Mouse (Mus musculus) bone marrow, adult 2 months (tissue): Measurements from ENCODE around the gene Ppp3ca.

ENCODE experiments used
- CTCF ChIP-seq: fragments of 200-500 bp; IDR thresholded peaks from 2 replicates; pipeline ENCODE4 v1.5.1; 2011; ENCODE audit warnings: low read length, control low read depth; ENCODE audit not compliant: control insufficient read depth, insufficient read depth
- POLR2A ChIP-seq: fragments of 200-500 bp; IDR thresholded peaks from 2 replicates; pipeline ENCODE4 v1.6.1; 2011; ENCODE audit warnings: low read depth, mild to moderate bottlenecking, control low read depth, low read length, borderline replicate concordance; ENCODE audit not compliant: control insufficient read depth

DNA sequence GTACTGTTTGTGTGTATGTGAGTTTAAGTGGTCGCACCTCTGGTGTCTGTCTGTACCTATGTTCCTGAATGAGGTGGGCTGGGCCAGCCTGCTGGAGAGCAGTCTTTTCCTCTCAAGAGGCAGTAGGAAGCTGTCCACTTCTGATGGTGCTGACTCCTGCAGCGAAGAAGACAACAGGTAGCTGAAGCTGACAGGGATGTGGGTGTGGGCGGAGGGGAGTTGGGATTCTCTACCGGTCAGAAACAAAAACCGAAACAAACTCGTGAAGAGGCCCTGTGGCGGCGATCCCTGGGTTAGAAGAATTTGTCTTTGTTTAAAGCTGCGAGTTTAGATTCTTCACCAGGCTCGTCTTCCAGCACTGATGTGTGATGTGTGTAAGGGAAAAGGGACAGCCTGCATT, 60.1 kb downstream of the Ppp3ca start:
- no peak for TF ChIP-seq POLR2A
- no peak for TF ChIP-seq CTCF
